Comparison of ENCODE assay signal across 25 mouse cellular contexts in genomic region chr4:139811475-139811874, GRCm38 (mm10). TPM values are rescaled to one million over a fixed set of nuclear protein-coding genes. Genes with fewer than 3 reads are reported as not detected.
A peak's percentile ranks its signal among the peaks of the same experiment; 100 is the strongest.
DNase-seq lines count a peak whose midpoint lies in the region; ATAC-seq and TF ChIP-seq lines count a peak whose summit lies in the region.
"Had no signal": no experiment of that assay in that cellular context is flagged by ENCODE, and none has a peak within 500 bp of the region (broad histone marks: within the 10 kb centered on the region; RNA-seq: fewer than 3 reads in every experiment).

No protein-coding gene starts in this region.

- H3K4me3 ChIP-seq in forebrain, embryonic 12.5 days (replicated peaks), result no peak overlapping the region
- H3K4me3 ChIP-seq in forebrain, postnatal 0 days (ENCODE audit: low read depth, low read length), result no peak overlapping the region
- H3K4me3 ChIP-seq in neural tube, embryonic 11.5 days (ENCODE audit: low read depth, low read length), result no peak overlapping the region
- H3K4me3 ChIP-seq in limb, embryonic 10.5 days, result no peak overlapping the region
- H3K4me3 ChIP-seq in neural tube, embryonic 13.5 days, result no peak overlapping the region
- H3K4me3 ChIP-seq: forebrain, embryonic 15.5 days; left cerebral cortex, adult 2 months; liver, embryonic 13.5 days had no signal

- H3K9me3 ChIP-seq in forebrain, embryonic 12.5 days, result no peaks in the 10 kb centered on the region
- H3K9me3 ChIP-seq in forebrain, postnatal 0 days (ENCODE audit: low read length), result no peaks in the 10 kb centered on the region
- no peaks in the 10 kb centered on the region for H3K9me3 ChIP-seq in neural tube, embryonic 11.5 days (ENCODE audit: control insufficient read depth, low read length)
- no peaks in the 10 kb centered on the region for H3K9me3 ChIP-seq in limb, embryonic 10.5 days (replicated peaks)
- H3K9me3 ChIP-seq in neural tube, embryonic 13.5 days, result no peaks in the 10 kb centered on the region
- H3K9me3 ChIP-seq: forebrain, embryonic 15.5 days; heart, embryonic 10.5 days; liver, embryonic 13.5 days had no signal

- peak overlapping the region; percentile 39 for H3K4me2 ChIP-seq in forebrain, embryonic 12.5 days
- H3K4me2 ChIP-seq in forebrain, postnatal 0 days (ENCODE audit: low read depth), result no peak overlapping the region
- no peak overlapping the region for H3K4me2 ChIP-seq in neural tube, embryonic 11.5 days (ENCODE audit: low read depth)
- H3K4me2 ChIP-seq in neural tube, embryonic 13.5 days, result no peak overlapping the region
- H3K4me2 ChIP-seq: liver, embryonic 13.5 days had no signal

- no peak overlapping the region; the same call in 1 of the 2 replicates for H3K9ac ChIP-seq in forebrain, embryonic 12.5 days
- H3K9ac ChIP-seq in forebrain, postnatal 0 days, result no peak overlapping the region
- H3K9ac ChIP-seq in neural tube, embryonic 11.5 days (ENCODE audit: low read length), result no peak overlapping the region
- no peak overlapping the region for H3K9ac ChIP-seq in neural tube, embryonic 13.5 days
- H3K9ac ChIP-seq: forebrain, embryonic 15.5 days; liver, embryonic 13.5 days; lung, embryonic 14.5 days had no signal

- H3K36me3 ChIP-seq in forebrain, embryonic 12.5 days (replicated peaks), result no peaks in the 10 kb centered on the region
- H3K36me3 ChIP-seq in forebrain, postnatal 0 days (ENCODE audit: insufficient read depth), result no peaks in the 10 kb centered on the region
- H3K36me3 ChIP-seq in neural tube, embryonic 11.5 days (ENCODE audit: control insufficient read depth, insufficient read depth, low read length), result no peaks in the 10 kb centered on the region
- no peaks in the 10 kb centered on the region for H3K36me3 ChIP-seq in limb, embryonic 10.5 days
- no peaks in the 10 kb centered on the region for H3K36me3 ChIP-seq in neural tube, embryonic 13.5 days
- H3K36me3 ChIP-seq: forebrain, embryonic 15.5 days; heart, embryonic 10.5 days; liver, embryonic 13.5 days had no signal

- H3K4me1 ChIP-seq in forebrain, embryonic 12.5 days, result peaks cover 75% of the 10 kb centered on the region
- H3K4me1 ChIP-seq in forebrain, postnatal 0 days (ENCODE audit: insufficient read depth), result no peaks in the 10 kb centered on the region; the same call in 1 of the 2 replicates
- H3K4me1 ChIP-seq in neural tube, embryonic 11.5 days (ENCODE audit: control insufficient read depth, insufficient read depth, low read length), result peaks cover 38% of the 10 kb centered on the region
- H3K4me1 ChIP-seq in limb, embryonic 10.5 days, result peaks cover 51% of the 10 kb centered on the region
- H3K4me1 ChIP-seq in neural tube, embryonic 13.5 days (replicated peaks), result peaks cover 54% of the 10 kb centered on the region
- H3K4me1 ChIP-seq: liver, embryonic 13.5 days had no signal

- DNase-seq in forebrain, postnatal 0 days, result no peak
- peak; percentile 38 for DNase-seq in neural tube, embryonic 11.5 days (ENCODE audit: low spot score)
- no peak for DNase-seq in neural tube, embryonic 10.5 days (ENCODE audit: extremely low spot score, low spot score)
- no peak for DNase-seq in limb, embryonic 10.5 days (ENCODE audit: low spot score)
- DNase-seq in gastrocnemius, postnatal 25 days, result no peak
- DNase-seq in right cerebral cortex, postnatal 4 days, result no peak
- DNase-seq: B cell, adult 2 months; cerebellum, adult 2 months; heart, postnatal 14 days; kidney, adult 18-20 months; liver, embryonic 13.5 days; lung, embryonic 14.5 days; lung, postnatal 36 days; right cerebral cortex, adult 18-20 months; thymus, postnatal 36 days had no signal

- H3K27me3 ChIP-seq in forebrain, embryonic 12.5 days, result peaks cover 89% of the 10 kb centered on the region
- H3K27me3 ChIP-seq in forebrain, postnatal 0 days (ENCODE audit: insufficient read depth, low read length), result peaks cover 31% of the 10 kb centered on the region
- peaks cover 30% of the 10 kb centered on the region for H3K27me3 ChIP-seq in neural tube, embryonic 11.5 days (ENCODE audit: control insufficient read depth, insufficient read depth, low read length)
- peaks cover 99% of the 10 kb centered on the region for H3K27me3 ChIP-seq in limb, embryonic 10.5 days (ENCODE audit: low read depth, poor library complexity, severe bottlenecking)
- H3K27me3 ChIP-seq in neural tube, embryonic 13.5 days, result peaks cover 87% of the 10 kb centered on the region

- WGBS in forebrain, embryonic 12.5 days, result 5% methylated on average over 5 of the region's 5 CpGs
- 25% methylated on average over 5 of the region's 5 CpGs for WGBS in forebrain, postnatal 0 days
- 27% methylated on average over 5 of the region's 5 CpGs for WGBS in neural tube, embryonic 11.5 days
- WGBS in limb, embryonic 10.5 days, result 43% methylated on average over 5 of the region's 5 CpGs
- 16% methylated on average over 5 of the region's 5 CpGs for WGBS in neural tube, embryonic 13.5 days

- TF ChIP-seq CTCF in forebrain, postnatal 0 days (IDR thresholded peaks at IDR 0.05; ENCODE audit: low read depth), result no peak

- no peak overlapping the region for H3K27ac ChIP-seq in forebrain, embryonic 12.5 days
- no peak overlapping the region for H3K27ac ChIP-seq in forebrain, postnatal 0 days (ENCODE audit: low read depth, low read length)
- H3K27ac ChIP-seq in neural tube, embryonic 11.5 days (ENCODE audit: low read depth, low read length), result peak overlapping the region; percentile 77
- H3K27ac ChIP-seq in limb, embryonic 10.5 days, result peak overlapping the region; percentile 67; the same call in 1 of the 2 replicates
- H3K27ac ChIP-seq in neural tube, embryonic 13.5 days (replicated peaks), result peak overlapping the region; percentile 38; the same call in 1 of the 2 replicates
- H3K27ac ChIP-seq: forebrain, embryonic 15.5 days; heart, embryonic 10.5 days; kidney, postnatal 0 days; left cerebral cortex, adult 2 months; liver, embryonic 13.5 days had no signal

- ATAC-seq in forebrain, embryonic 12.5 days (ENCODE audit: low FRiP score), result no peak
- no peak for ATAC-seq in forebrain, postnatal 0 days
- peak; percentile 50; the same call in 1 of the 2 replicates for ATAC-seq in neural tube, embryonic 11.5 days (ENCODE audit: insufficient read depth, low FRiP score, low TSS enrichment)
- no peak for ATAC-seq in neural tube, embryonic 13.5 days (ENCODE audit: low read depth)
- ATAC-seq: forebrain, embryonic 15.5 days had no signal

RNA-seq across cellular contexts. Expression of gene Pax7, which starts 21.9 kb away (rescaled TPM):
- polyA plus RNA-seq in forebrain, embryonic 12.5 days (2016; fragmentation: Nextera tagmentation; extraction: Ambion mirVana), result 0.37 and 0.43 TPM in 2 replicates
- total RNA-seq in forebrain, postnatal 0 days (2014; rRNA removed), result 0.05 and 0.31 TPM in 2 replicates
- polyA plus RNA-seq in forebrain, postnatal 0 days (2015; fragmentation: Nextera tagmentation; extraction: Ambion mirVana), result not detected in 2 replicates
- 3.4 and 3.8 TPM in 2 replicates for polyA plus RNA-seq in neural tube, embryonic 11.5 days (2014; fragmentation: Nextera tagmentation; extraction: Ambion mirVana)
- polyA plus RNA-seq in limb, embryonic 10.5 days (2016; fragmentation: Nextera tagmentation; extraction: Ambion mirVana), result 0.11 and 0.14 TPM in 2 replicates
- 0.50 and 0.70 TPM in 2 replicates for polyA plus RNA-seq in neural tube, embryonic 13.5 days (2015; fragmentation: Nextera tagmentation; extraction: Ambion mirVana)
- total RNA-seq in gastrocnemius, postnatal 25 days (2021), result 1 to 10 TPM; 1.6 to 2.4 TPM
- total RNA-seq: common myeloid progenitor, adult 5-6 weeks; heart, postnatal 14 days; left cerebral cortex, adult 2 months; megakaryocyte-erythroid progenitor cell, adult 5-6 weeks had no signal
- polyA plus RNA-seq: gonadal fat pad, adult 2 months; kidney, postnatal 0 days; liver, embryonic 13.5 days; lung, embryonic 14.5 days; small intestine, adult 2 months had no signal

Comparison
In these comparisons a context has a peak if more than half of its experiments do, and no peak if none do; other contexts are left out.
1. H3K27ac ChIP-seq: peak in neural tube, embryonic 11.5 days (single experiment), limb, embryonic 10.5 days (single experiment) and neural tube, embryonic 13.5 days (single experiment); none in forebrain, embryonic 12.5 days (single experiment) and forebrain, postnatal 0 days (single experiment).